Mouse (Mus musculus): ENCODE data around the gene Fam76a. TPM values are rescaled to one million over a fixed set of nuclear protein-coding genes. Genes with fewer than 3 reads are reported as not detected.
A peak's percentile ranks its signal among the peaks of the same experiment; 100 is the strongest.

Gene Fam76a
- polyA plus RNA-seq, 1 experiment from 2014 or later: 47.5 TPM

DNA sequence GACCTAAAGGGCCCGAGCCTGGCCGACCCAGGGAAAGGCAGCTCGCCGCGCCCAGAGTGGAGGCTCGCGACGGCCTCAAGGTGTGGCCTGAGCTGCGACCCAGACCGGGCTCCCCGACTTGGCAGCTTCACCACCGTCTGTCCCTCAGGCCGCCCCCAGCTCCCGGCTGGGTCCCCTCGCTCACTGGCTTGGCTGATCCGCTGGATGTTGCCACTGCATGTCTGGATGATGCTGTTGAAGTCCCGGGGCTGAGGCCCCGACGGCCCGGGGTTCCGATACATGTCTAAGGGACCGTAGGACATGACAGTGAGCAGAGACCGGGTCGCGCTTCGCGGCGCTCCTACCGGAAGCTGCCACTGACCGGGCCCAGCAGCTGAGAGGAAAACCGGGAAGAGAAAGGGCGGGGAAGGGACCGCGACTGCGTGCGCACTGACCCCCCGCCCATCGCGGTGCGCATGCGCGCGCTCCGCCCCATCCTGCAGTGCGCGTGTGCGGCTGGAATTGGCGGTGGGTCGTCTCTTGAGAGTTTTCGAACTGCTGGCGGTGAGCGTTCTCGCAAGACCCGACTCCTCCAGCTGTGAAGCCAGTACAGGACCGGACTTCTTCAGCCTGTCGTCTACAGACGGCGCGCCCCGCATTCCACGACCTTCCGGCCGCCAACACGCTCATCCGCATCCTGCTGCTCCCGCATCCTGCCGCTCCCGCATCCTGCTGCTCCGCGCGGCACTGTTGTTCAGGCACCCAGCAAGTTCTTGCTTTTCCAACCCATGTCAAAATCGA is 38.1 kb downstream of the Fam76a start, which contains the start of gene Stx12:
Stx12 (minus strand) TSS at position 446 of the 780 bp plus-strand sequence.
- ATAC-seq (ENCODE audit: low FRiP score, low TSS enrichment) (peak; percentile 91), DNase-seq (peak; percentile 96)
- H3K36me3 ChIP-seq (ENCODE audit: control insufficient read depth, insufficient read depth, low read length): peaks cover 11% of the 10 kb centered on the region
- peak within 1 kb of the TSS; percentile 96 for H3K4me3 ChIP-seq (replicated peaks; ENCODE audit: low read depth, low read length)
- H3K4me1 ChIP-seq (ENCODE audit: control insufficient read depth, insufficient read depth, low read length): peaks cover 16% of the 10 kb centered on the region
- peak within 1 kb of the TSS; percentile 95 for H3K9ac ChIP-seq (replicated peaks; ENCODE audit: low read length)
- H3K9me3 ChIP-seq (ENCODE audit: control insufficient read depth, low read length): no peaks in the 10 kb centered on the region
- H3K4me2 ChIP-seq (ENCODE audit: low read length): peak within 1 kb of the TSS; percentile 77
- peak within 1 kb of the TSS; percentile 87 for H3K27ac ChIP-seq (replicated peaks; ENCODE audit: low read depth, low read length)
- no peaks in the 10 kb centered on the region for H3K27me3 ChIP-seq (ENCODE audit: control insufficient read depth, insufficient read depth, low read length)
- WGBS: under 1% methylated on average over 72 of the region's 72 CpGs

DNA sequence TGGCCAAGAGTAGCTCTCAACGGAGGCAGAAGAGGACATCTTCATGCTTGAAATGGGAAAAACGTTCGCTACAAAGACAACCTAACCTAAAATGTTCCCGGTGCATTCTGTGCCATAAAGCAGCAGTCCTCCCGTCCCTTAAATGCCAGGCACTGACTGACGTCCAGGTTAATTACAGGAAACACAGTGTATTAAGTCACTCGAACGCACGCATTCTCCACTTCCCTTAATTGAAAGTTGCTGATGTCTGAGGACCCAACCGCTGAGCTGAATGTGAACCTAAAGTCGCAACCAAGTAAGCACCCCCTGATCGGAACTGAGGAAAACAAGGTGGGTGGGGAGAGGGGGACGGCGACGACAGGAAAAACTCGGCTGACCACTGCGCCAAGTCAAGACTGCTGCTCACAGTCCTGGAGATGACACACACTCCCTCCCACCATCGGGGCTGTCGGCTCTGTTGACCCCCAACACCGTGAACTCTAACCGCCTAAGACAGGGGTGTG is 38.7 kb downstream of the Fam76a start:
- H3K27me3 ChIP-seq (ENCODE audit: control insufficient read depth, insufficient read depth, low read length): no peaks in the 10 kb centered on the region
- H3K4me3 ChIP-seq (replicated peaks; ENCODE audit: low read depth, low read length): peak overlapping the region; percentile 96
- peak overlapping the region; percentile 87 for H3K27ac ChIP-seq (replicated peaks; ENCODE audit: low read depth, low read length)
- peak overlapping the region; percentile 77 for H3K4me2 ChIP-seq (ENCODE audit: low read length)
- DNase-seq (peak; percentile 16), ATAC-seq (ENCODE audit: low FRiP score, low TSS enrichment) (no peak)
- H3K36me3 ChIP-seq (ENCODE audit: control insufficient read depth, insufficient read depth, low read length): peaks cover 11% of the 10 kb centered on the region
- WGBS: 4% methylated on average over 21 of the region's 21 CpGs
- peak overlapping the region; percentile 95 for H3K9ac ChIP-seq (replicated peaks; ENCODE audit: low read length)
- H3K9me3 ChIP-seq (ENCODE audit: control insufficient read depth, low read length): no peaks in the 10 kb centered on the region
- peaks cover 16% of the 10 kb centered on the region for H3K4me1 ChIP-seq (ENCODE audit: control insufficient read depth, insufficient read depth, low read length)

DNA sequence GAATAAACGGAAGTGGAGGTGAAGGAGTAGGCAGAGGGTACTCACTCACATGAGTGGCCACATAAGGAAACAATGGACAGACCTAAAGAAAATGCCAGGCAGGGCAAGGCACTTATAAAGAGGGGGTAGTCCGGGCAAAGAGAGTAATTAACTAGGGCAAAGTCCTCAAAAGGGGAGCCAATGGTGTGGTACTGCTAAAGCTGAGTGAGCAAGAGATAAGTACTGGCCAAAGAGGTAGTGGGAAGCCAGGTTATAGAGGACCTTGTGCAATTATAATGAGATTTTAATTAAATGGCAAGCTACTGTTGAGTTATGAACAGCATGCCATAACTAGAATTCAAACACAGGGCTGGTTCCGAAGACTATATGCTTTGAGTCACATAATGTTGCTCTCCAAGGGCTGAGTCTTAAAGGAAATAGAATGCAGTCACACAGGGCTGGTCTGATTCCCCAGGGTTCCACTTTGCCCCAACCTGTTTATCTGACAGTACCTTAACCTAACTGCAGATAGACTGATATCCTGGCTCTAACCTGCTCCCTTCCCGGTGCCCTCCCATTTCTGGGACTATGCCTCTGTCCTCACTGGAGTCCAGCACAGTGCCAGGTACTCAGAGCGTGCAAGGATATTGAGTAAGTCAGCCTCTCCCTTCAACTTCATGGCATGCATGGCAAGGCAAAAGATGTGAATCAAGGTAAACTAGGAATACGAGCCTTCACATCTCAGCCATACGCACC is 47.8 kb downstream of the Fam76a start:
- WGBS: 96% methylated on average over 7 of the region's 7 CpGs
- no peak overlapping the region for H3K4me2 ChIP-seq (ENCODE audit: low read length)
- no peak overlapping the region for H3K9ac ChIP-seq (replicated peaks; ENCODE audit: low read length)
- H3K27me3 ChIP-seq (ENCODE audit: control insufficient read depth, insufficient read depth, low read length): no peaks in the 10 kb centered on the region
- H3K36me3 ChIP-seq (ENCODE audit: control insufficient read depth, insufficient read depth, low read length): peaks cover 19% of the 10 kb centered on the region
- no peak for DNase-seq
- no peaks in the 10 kb centered on the region for H3K4me1 ChIP-seq (ENCODE audit: control insufficient read depth, insufficient read depth, low read length)
- no peaks in the 10 kb centered on the region for H3K9me3 ChIP-seq (ENCODE audit: control insufficient read depth, low read length)
- no peak overlapping the region for H3K27ac ChIP-seq (replicated peaks; ENCODE audit: low read depth, low read length)
- no peak for ATAC-seq (ENCODE audit: low FRiP score, low TSS enrichment)
- no peak overlapping the region for H3K4me3 ChIP-seq (replicated peaks; ENCODE audit: low read depth, low read length)

DNA sequence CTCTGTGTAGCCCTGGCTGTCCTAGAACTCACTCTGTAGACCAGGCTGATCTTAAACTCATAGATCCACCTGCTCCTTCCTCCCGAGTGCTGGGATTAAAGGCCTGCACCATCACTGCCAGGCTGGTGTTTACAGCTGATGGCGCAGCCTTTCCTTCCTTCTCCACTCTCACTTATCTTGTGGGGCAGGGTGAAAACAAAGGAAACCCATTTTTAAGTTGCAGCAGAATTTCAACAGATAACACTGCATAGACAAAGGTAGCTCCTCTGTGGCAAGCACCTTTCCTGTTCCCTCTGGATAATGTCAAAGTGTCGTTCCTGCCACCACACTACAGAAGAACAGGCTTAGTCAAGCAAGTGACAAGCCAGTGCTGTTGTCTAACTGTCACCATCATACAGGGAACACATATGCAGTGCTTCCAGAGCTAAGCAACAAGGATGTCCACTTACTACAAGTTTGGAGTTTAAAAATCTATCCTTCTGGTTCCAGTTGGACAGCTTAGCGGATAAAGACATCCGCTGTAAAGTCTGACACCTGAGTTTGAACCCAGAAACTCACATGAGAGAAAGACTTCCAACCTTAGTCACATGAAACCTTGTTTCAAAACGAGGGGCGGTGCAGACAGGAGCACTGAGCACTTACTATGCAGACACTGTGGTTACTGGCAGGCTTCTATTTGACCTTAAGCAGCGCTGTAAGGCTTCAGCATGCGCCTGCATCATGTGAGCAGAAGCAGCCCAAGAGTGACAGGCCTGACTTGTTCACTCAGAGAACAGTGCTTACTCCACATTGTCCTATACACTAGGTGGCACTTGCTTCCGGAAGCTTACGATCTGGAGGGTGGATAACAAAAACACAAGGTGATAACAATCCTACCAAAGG is 48.6 kb downstream of the Fam76a start:
- Histone ChIP-seq H3K36me3 (ENCODE audit: control insufficient read depth, insufficient read depth, low read length) (peaks cover 27% of the 10 kb centered on the region), H3K4me2 (ENCODE audit: low read length) (no peak overlapping the region), H3K9ac (replicated peaks; ENCODE audit: low read length) (no peak overlapping the region), H3K27me3 (ENCODE audit: control insufficient read depth, insufficient read depth, low read length) (no peaks in the 10 kb centered on the region), H3K4me1 (ENCODE audit: control insufficient read depth, insufficient read depth, low read length) (no peaks in the 10 kb centered on the region), H3K27ac (replicated peaks; ENCODE audit: low read depth, low read length) (no peak overlapping the region), H3K4me3 (replicated peaks; ENCODE audit: low read depth, low read length) (no peak overlapping the region), H3K9me3 (ENCODE audit: control insufficient read depth, low read length) (no peaks in the 10 kb centered on the region)
- 91% methylated on average over 11 of the region's 11 CpGs for WGBS
- ATAC-seq (ENCODE audit: low FRiP score, low TSS enrichment) (no peak), DNase-seq (no peak)

DNA sequence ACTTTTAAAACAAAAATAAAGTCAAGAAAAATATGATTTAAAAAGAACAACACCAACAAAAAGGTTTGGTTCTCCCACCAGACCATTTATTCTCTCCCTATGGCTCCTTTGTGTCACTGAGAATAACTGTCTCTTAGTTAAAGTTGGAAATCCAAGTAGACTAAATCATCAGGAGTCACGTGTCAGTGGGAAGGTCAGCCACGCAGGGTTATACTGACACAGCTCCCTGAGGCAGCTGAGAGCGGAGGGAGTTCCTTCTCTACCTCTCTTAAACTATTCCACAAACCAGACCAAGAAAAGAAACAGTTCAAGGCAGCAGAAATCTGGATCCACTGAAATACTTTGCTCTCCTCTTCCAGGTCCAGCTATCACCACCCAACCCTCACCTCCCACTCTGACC is 51.2 kb downstream of the Fam76a start:
- DNase-seq (no peak), ATAC-seq (ENCODE audit: low FRiP score, low TSS enrichment) (no peak)
- Histone ChIP-seq H3K27ac (replicated peaks; ENCODE audit: low read depth, low read length) (no peak overlapping the region), H3K4me2 (ENCODE audit: low read length) (no peak overlapping the region), H3K4me1 (ENCODE audit: control insufficient read depth, insufficient read depth, low read length) (no peaks in the 10 kb centered on the region), H3K36me3 (ENCODE audit: control insufficient read depth, insufficient read depth, low read length) (peaks cover 51% of the 10 kb centered on the region), H3K9ac (replicated peaks; ENCODE audit: low read length) (no peak overlapping the region), H3K27me3 (ENCODE audit: control insufficient read depth, insufficient read depth, low read length) (no peaks in the 10 kb centered on the region), H3K9me3 (ENCODE audit: control insufficient read depth, low read length) (no peaks in the 10 kb centered on the region), H3K4me3 (replicated peaks; ENCODE audit: low read depth, low read length) (no peak overlapping the region)
- 93% methylated on average over 3 of the region's 3 CpGs for WGBS

DNA sequence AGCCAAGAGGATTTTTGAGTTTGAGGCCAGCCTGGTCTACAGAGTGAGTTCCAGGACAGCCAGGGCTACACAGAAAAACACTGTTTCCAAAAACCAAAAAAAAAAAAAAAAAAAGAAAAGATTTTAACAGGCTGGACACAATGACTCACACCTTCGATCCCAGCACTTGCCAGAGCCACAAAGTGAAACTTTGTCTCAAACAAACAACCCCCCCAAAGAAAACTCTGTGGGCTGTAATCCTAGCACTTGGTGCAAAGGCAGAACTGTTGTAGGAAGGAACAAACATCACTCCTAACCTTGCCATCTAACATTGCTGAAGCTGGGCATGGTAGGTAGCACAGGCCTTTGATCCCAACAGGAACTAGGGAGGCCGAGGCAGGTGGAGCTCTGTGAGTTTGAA is 57.5 kb downstream of the Fam76a start:
- no peak for DNase-seq
- no peak overlapping the region for H3K27ac ChIP-seq (replicated peaks; ENCODE audit: low read depth, low read length)
- no peaks in the 10 kb centered on the region for H3K4me1 ChIP-seq (ENCODE audit: control insufficient read depth, insufficient read depth, low read length)
- WGBS: 100% methylated on average over 2 of the region's 2 CpGs
- H3K9me3 ChIP-seq (ENCODE audit: control insufficient read depth, low read length): no peaks in the 10 kb centered on the region
- no peak overlapping the region for H3K4me3 ChIP-seq (replicated peaks; ENCODE audit: low read depth, low read length)
- H3K4me2 ChIP-seq (ENCODE audit: low read length): no peak overlapping the region
- peaks cover 89% of the 10 kb centered on the region for H3K36me3 ChIP-seq (ENCODE audit: control insufficient read depth, insufficient read depth, low read length)
- no peak for ATAC-seq (ENCODE audit: low FRiP score, low TSS enrichment)
- H3K9ac ChIP-seq (replicated peaks; ENCODE audit: low read length): no peak overlapping the region
- no peaks in the 10 kb centered on the region for H3K27me3 ChIP-seq (ENCODE audit: control insufficient read depth, insufficient read depth, low read length)

DNA sequence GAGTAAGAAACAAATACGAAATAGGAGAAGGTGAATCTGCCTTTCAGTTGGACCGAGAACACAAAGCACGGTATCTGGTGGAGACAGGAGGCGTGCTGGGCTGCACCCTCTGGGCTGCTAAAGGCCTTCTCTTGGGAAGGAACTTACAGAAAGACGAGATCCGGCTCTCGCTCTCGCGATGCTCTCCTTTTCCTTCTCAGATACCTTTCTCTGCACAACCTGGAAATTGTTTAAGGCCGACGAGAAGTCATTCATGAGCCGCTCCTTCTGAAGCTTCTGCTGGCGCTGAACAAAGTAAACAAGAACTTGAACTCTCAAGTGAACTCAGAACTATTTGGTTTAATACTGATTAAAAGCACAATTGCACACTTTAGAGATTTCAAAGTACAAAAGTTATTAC is 59.3 kb downstream of the Fam76a start:
- Histone ChIP-seq H3K4me1 (ENCODE audit: control insufficient read depth, insufficient read depth, low read length) (no peaks in the 10 kb centered on the region), H3K4me3 (replicated peaks; ENCODE audit: low read depth, low read length) (no peak overlapping the region), H3K4me2 (ENCODE audit: low read length) (no peak overlapping the region), H3K9ac (replicated peaks; ENCODE audit: low read length) (no peak overlapping the region), H3K9me3 (ENCODE audit: control insufficient read depth, low read length) (no peaks in the 10 kb centered on the region), H3K27ac (replicated peaks; ENCODE audit: low read depth, low read length) (no peak overlapping the region), H3K27me3 (ENCODE audit: control insufficient read depth, insufficient read depth, low read length) (no peaks in the 10 kb centered on the region), H3K36me3 (ENCODE audit: control insufficient read depth, insufficient read depth, low read length) (peaks cover 90% of the 10 kb centered on the region)
- WGBS: 95% methylated on average over 13 of the region's 13 CpGs
- no peak for DNase-seq
- no peak for ATAC-seq (ENCODE audit: low FRiP score, low TSS enrichment)

DNA sequence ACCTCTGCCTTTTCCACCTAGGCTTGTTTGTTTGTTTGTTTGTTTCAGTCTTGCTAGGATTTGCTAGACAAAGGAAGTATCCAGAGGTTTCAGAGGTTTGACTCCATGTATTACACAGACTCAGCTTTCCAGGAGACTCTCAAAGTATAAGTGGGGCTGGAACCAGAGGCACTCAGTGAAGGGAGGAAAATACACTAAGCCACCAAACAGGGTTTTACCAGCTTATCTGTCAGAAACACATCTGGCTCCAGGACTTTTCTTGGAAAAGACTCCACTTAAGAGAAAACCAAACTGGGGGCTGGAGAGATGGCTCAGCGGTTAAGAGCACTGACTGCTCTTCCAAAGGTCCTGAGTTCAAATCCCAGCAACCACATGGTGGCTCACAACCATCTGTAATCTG is 61.5 kb downstream of the Fam76a start:
- H3K27me3 ChIP-seq (ENCODE audit: control insufficient read depth, insufficient read depth, low read length): no peaks in the 10 kb centered on the region
- H3K36me3 ChIP-seq (ENCODE audit: control insufficient read depth, insufficient read depth, low read length): peaks cover 90% of the 10 kb centered on the region
- no peak for DNase-seq
- no peak overlapping the region for H3K9ac ChIP-seq (replicated peaks; ENCODE audit: low read length)
- H3K4me2 ChIP-seq (ENCODE audit: low read length): no peak overlapping the region
- H3K27ac ChIP-seq (replicated peaks; ENCODE audit: low read depth, low read length): no peak overlapping the region
- no peak overlapping the region for H3K4me3 ChIP-seq (replicated peaks; ENCODE audit: low read depth, low read length)
- H3K4me1 ChIP-seq (ENCODE audit: control insufficient read depth, insufficient read depth, low read length): no peaks in the 10 kb centered on the region
- no peak for ATAC-seq (ENCODE audit: low FRiP score, low TSS enrichment)
- WGBS: 100% methylated on average over 1 of the region's 1 CpGs
- no peaks in the 10 kb centered on the region for H3K9me3 ChIP-seq (ENCODE audit: control insufficient read depth, low read length)
